Mouse (Mus musculus): ENCODE data around the gene Rpl3l. TPM values are rescaled to one million over a fixed set of nuclear protein-coding genes. Genes with fewer than 3 reads are reported as not detected.
"Not testable (repeated sequence)": the region's sequence is repeated elsewhere in the genome, so short reads cannot be mapped to it uniquely, and the experiment has no call there.

The Rpl3l gene
- polyA plus RNA-seq, 1 experiment from 2014 or later: not detected

GRCm38 (mm10) chr17:24715556-24715955 lies 12.1 kb upstream of the Rpl3l start:
- H3K36me3 ChIP-seq (ENCODE audit: control insufficient read depth, insufficient read depth, low read length): peaks cover 4% of the 10 kb centered on the region; the same call in 1 of the 2 replicates
- no peak overlapping the region for H3K4me2 ChIP-seq (ENCODE audit: low read depth)
- H3K4me3 ChIP-seq (ENCODE audit: low read depth, low read length): no peak overlapping the region
- H3K4me1 ChIP-seq (ENCODE audit: control insufficient read depth, insufficient read depth, low read length): no peaks in the 10 kb centered on the region
- no peak overlapping the region for H3K9ac ChIP-seq (ENCODE audit: low read length)
- no peak for DNase-seq (ENCODE audit: low spot score)
- WGBS: 59% methylated on average over 6 of the region's 6 CpGs
- no peaks in the 10 kb centered on the region for H3K27me3 ChIP-seq (ENCODE audit: control insufficient read depth, insufficient read depth, low read length)
- ATAC-seq (ENCODE audit: insufficient read depth, low FRiP score, low TSS enrichment): no peak
- H3K9me3 ChIP-seq (ENCODE audit: control insufficient read depth, low read length): no peaks in the 10 kb centered on the region
- no peak overlapping the region for H3K27ac ChIP-seq (ENCODE audit: low read depth, low read length)

GRCm38 (mm10) chr17:24716166-24716682 lies 11.4 kb upstream of the Rpl3l start:
- Histone ChIP-seq H3K36me3 (ENCODE audit: control insufficient read depth, insufficient read depth, low read length) (peaks cover 4% of the 10 kb centered on the region), H3K4me2 (ENCODE audit: low read depth) (no peak overlapping the region), H3K4me3 (ENCODE audit: low read depth, low read length) (no peak overlapping the region), H3K9ac (ENCODE audit: low read length) (no peak overlapping the region), H3K9me3 (ENCODE audit: control insufficient read depth, low read length) (no peaks in the 10 kb centered on the region), H3K27me3 (ENCODE audit: control insufficient read depth, insufficient read depth, low read length) (no peaks in the 10 kb centered on the region), H3K4me1 (ENCODE audit: control insufficient read depth, insufficient read depth, low read length) (peaks cover 3% of the 10 kb centered on the region; the same call in 1 of the 2 replicates), H3K27ac (ENCODE audit: low read depth, low read length) (no peak overlapping the region)
- ATAC-seq (ENCODE audit: insufficient read depth, low FRiP score, low TSS enrichment): no peak
- 95% methylated on average over 15 of the region's 15 CpGs for WGBS
- no peak for DNase-seq (ENCODE audit: low spot score)

- DNase-seq (ENCODE audit: low spot score) (no peak), ATAC-seq (ENCODE audit: insufficient read depth, low FRiP score, low TSS enrichment) (no peak)
- peak within 1 kb of the TSS; percentile 51 for H3K4me2 ChIP-seq (ENCODE audit: low read depth)
- no peak within 1 kb of the TSS for H3K9ac ChIP-seq (ENCODE audit: low read length)
- peaks cover 10% of the 10 kb centered on the region for H3K36me3 ChIP-seq (ENCODE audit: control insufficient read depth, insufficient read depth, low read length)
- H3K27me3 ChIP-seq (ENCODE audit: control insufficient read depth, insufficient read depth, low read length): no peaks in the 10 kb centered on the region
- H3K4me1 ChIP-seq (ENCODE audit: control insufficient read depth, insufficient read depth, low read length): peaks cover 10% of the 10 kb centered on the region
- H3K4me3 ChIP-seq (ENCODE audit: low read depth, low read length): peak within 1 kb of the TSS; percentile 74
- 80% methylated on average over 4 of the region's 4 CpGs for WGBS
- H3K9me3 ChIP-seq (ENCODE audit: control insufficient read depth, low read length): no peaks in the 10 kb centered on the region
- no peak within 1 kb of the TSS for H3K27ac ChIP-seq (ENCODE audit: low read depth, low read length)
Measured at GRCm38 (mm10) chr17:24717943-24718342, 9.7 kb upstream of the Rpl3l start, which contains the start of the genes Rnf151 and Rps2. TSS of gene Rnf151 (minus strand) at chr17:24718063. TSS of gene Rps2 (plus strand) at chr17:24718116.

- not testable (repeated sequence) for H3K27me3 ChIP-seq (ENCODE audit: control insufficient read depth, insufficient read depth, low read length); ATAC-seq (ENCODE audit: insufficient read depth, low FRiP score, low TSS enrichment); H3K9me3 ChIP-seq (ENCODE audit: control insufficient read depth, low read length); H3K27ac ChIP-seq (ENCODE audit: low read depth, low read length); DNase-seq (ENCODE audit: low spot score)
- peak overlapping the region; percentile 75 for H3K9ac ChIP-seq (ENCODE audit: low read length)
- H3K36me3 ChIP-seq (ENCODE audit: control insufficient read depth, insufficient read depth, low read length): peaks cover 10% of the 10 kb centered on the region
- WGBS: 58% methylated on average over 5 of the region's 5 CpGs
- H3K4me1 ChIP-seq (ENCODE audit: control insufficient read depth, insufficient read depth, low read length): peaks cover 10% of the 10 kb centered on the region
- H3K4me3 ChIP-seq (ENCODE audit: low read depth, low read length): peak overlapping the region; percentile 74
- H3K4me2 ChIP-seq (ENCODE audit: low read depth): peak overlapping the region; percentile 51
Measured at GRCm38 (mm10) chr17:24718938-24719337, 8.7 kb upstream of the Rpl3l start.

- Histone ChIP-seq H3K27me3 (ENCODE audit: control insufficient read depth, insufficient read depth, low read length) (no peaks in the 10 kb centered on the region), H3K27ac (ENCODE audit: low read depth, low read length) (peak overlapping the region; percentile 77), H3K4me2 (ENCODE audit: low read depth) (peak overlapping the region; percentile 84), H3K9me3 (ENCODE audit: control insufficient read depth, low read length) (no peaks in the 10 kb centered on the region), H3K4me1 (ENCODE audit: control insufficient read depth, insufficient read depth, low read length) (peaks cover 10% of the 10 kb centered on the region), H3K4me3 (ENCODE audit: low read depth, low read length) (peak overlapping the region; percentile 74), H3K36me3 (ENCODE audit: control insufficient read depth, insufficient read depth, low read length) (peaks cover 10% of the 10 kb centered on the region), H3K9ac (ENCODE audit: low read length) (peak overlapping the region; percentile 90)
- peak; percentile 99 for DNase-seq (ENCODE audit: low spot score)
- ATAC-seq (ENCODE audit: insufficient read depth, low FRiP score, low TSS enrichment): peak; percentile 96
- under 1% methylated on average over 61 of the region's 61 CpGs for WGBS
Measured at GRCm38 (mm10) chr17:24719494-24720222, 8.0 kb upstream of the Rpl3l start.

GRCm38 (mm10) chr17:24720616-24721015 lies 7.0 kb upstream of the Rpl3l start:
- H3K4me1 ChIP-seq (ENCODE audit: control insufficient read depth, insufficient read depth, low read length): peaks cover 10% of the 10 kb centered on the region
- peaks cover 10% of the 10 kb centered on the region for H3K36me3 ChIP-seq (ENCODE audit: control insufficient read depth, insufficient read depth, low read length)
- H3K4me2 ChIP-seq (ENCODE audit: low read depth): peak overlapping the region; percentile 84
- WGBS: 1% methylated on average over 11 of the region's 11 CpGs
- H3K4me3 ChIP-seq (ENCODE audit: low read depth, low read length): peak overlapping the region; percentile 74
- not testable (repeated sequence) for DNase-seq (ENCODE audit: low spot score); H3K27me3 ChIP-seq (ENCODE audit: control insufficient read depth, insufficient read depth, low read length); H3K9me3 ChIP-seq (ENCODE audit: control insufficient read depth, low read length); H3K27ac ChIP-seq (ENCODE audit: low read depth, low read length); ATAC-seq (ENCODE audit: insufficient read depth, low FRiP score, low TSS enrichment)
- peak overlapping the region; percentile 90 for H3K9ac ChIP-seq (ENCODE audit: low read length)

- H3K4me2 ChIP-seq (ENCODE audit: low read depth): peak overlapping the region; percentile 84
- H3K4me3 ChIP-seq (ENCODE audit: low read depth, low read length): peak overlapping the region; percentile 74
- peaks cover 10% of the 10 kb centered on the region for H3K4me1 ChIP-seq (ENCODE audit: control insufficient read depth, insufficient read depth, low read length)
- not testable (repeated sequence) for H3K9me3 ChIP-seq (ENCODE audit: control insufficient read depth, low read length); DNase-seq (ENCODE audit: low spot score); H3K36me3 ChIP-seq (ENCODE audit: control insufficient read depth, insufficient read depth, low read length); H3K27ac ChIP-seq (ENCODE audit: low read depth, low read length); ATAC-seq (ENCODE audit: insufficient read depth, low FRiP score, low TSS enrichment); H3K27me3 ChIP-seq (ENCODE audit: control insufficient read depth, insufficient read depth, low read length)
- peak overlapping the region; percentile 15; the same call in 1 of the 2 replicates for H3K9ac ChIP-seq (ENCODE audit: low read length)
- 65% methylated on average over 7 of the region's 7 CpGs for WGBS
Measured at GRCm38 (mm10) chr17:24721383-24721955, 6.2 kb upstream of the Rpl3l start.

GRCm38 (mm10) chr17:24722220-24722924 lies 5.2 kb upstream of the Rpl3l start:
- H3K4me1 ChIP-seq (ENCODE audit: control insufficient read depth, insufficient read depth, low read length): peaks cover 10% of the 10 kb centered on the region
- H3K4me3 ChIP-seq (ENCODE audit: low read depth, low read length): peak overlapping the region; percentile 15
- DNase-seq (ENCODE audit: low spot score): no peak
- WGBS: 38% methylated on average over 13 of the region's 13 CpGs
- no peak overlapping the region for H3K27ac ChIP-seq (ENCODE audit: low read depth, low read length)
- no peaks in the 10 kb centered on the region for H3K27me3 ChIP-seq (ENCODE audit: control insufficient read depth, insufficient read depth, low read length)
- H3K36me3 ChIP-seq (ENCODE audit: control insufficient read depth, insufficient read depth, low read length): peaks cover 6% of the 10 kb centered on the region; the same call in 1 of the 2 replicates
- peak overlapping the region; percentile 24; the same call in 1 of the 2 replicates for H3K4me2 ChIP-seq (ENCODE audit: low read depth)
- ATAC-seq (ENCODE audit: insufficient read depth, low FRiP score, low TSS enrichment): no peak
- H3K9ac ChIP-seq (ENCODE audit: low read length): no peak overlapping the region
- no peaks in the 10 kb centered on the region for H3K9me3 ChIP-seq (ENCODE audit: control insufficient read depth, low read length)
